Mouse (Mus musculus) adrenal gland, postnatal 36 days (tissue): ENCODE results near the gene Cenpo. TPM values are rescaled to one million over a fixed set of nuclear protein-coding genes. Genes with fewer than 3 reads are reported as not detected.

Source experiments
- total RNA-seq, 2 experiments: library from RNA; stranded (reverse); gene quantifications; 2 replicates each; pipeline ENCODE4 v1.2.3; 2021

Gene Cenpo
- total RNA-seq, 2 experiments from 2014 or later = 8.1 to 8.7 TPM

Other genes with a start within 250 kb of the Cenpo start
- 1 to 10 TPM; 1.9 to 5.1 TPM for gene Efr3b, start 195.4 kb downstream of the Cenpo start, total RNA-seq
- gene Dnajc27, start 151.7 kb downstream of the Cenpo start, total RNA-seq = 1 to 10 TPM; 4.9 to 5.5 TPM
- 10 to 100 TPM; 27.4 to 47.1 TPM for gene Adcy3, start 101.2 kb downstream of the Cenpo start, total RNA-seq
- 1 to 10 TPM; 7.3 to 8.3 TPM for gene Ptrhd1, start 267 bp downstream of the Cenpo start, total RNA-seq
- gene Ncoa1, start 242.9 kb upstream of the Cenpo start, total RNA-seq = 10 to 100 TPM; 36.6 to 36.8 TPM